Mouse (Mus musculus) layer of hippocampus, postnatal 10 days (tissue): Measurements from ENCODE around the gene Ttc12. TPM values are rescaled to one million over a fixed set of nuclear protein-coding genes. Genes with fewer than 3 reads are reported as not detected.

Experiments
- DNase-seq, 2 experiments: peaks; one replicate each; pipeline ENCODE4 v3.0.0; 2021; ENCODE audit warnings: low spot score in 2 of 2
- long read RNA-seq: library from polyadenylated mRNA; stranded (forward); transcript quantifications from one replicate; pipeline ENCODE4 v2.0.0, GENCODE M21; 2023
- total RNA-seq, 2 experiments: library from RNA; stranded (reverse); gene quantifications; 2 replicates each; pipeline ENCODE4 v1.2.3; 2021

Ttc12 gene
- total RNA-seq = 1 to 10 TPM; 2.3 to 2.4 TPM
- long read RNA-seq, partial matches to known transcripts = 1 of 4 reads
- long read RNA-seq, other reads (novel, unspliced or antisense) = 0 of 4 reads

DNA sequence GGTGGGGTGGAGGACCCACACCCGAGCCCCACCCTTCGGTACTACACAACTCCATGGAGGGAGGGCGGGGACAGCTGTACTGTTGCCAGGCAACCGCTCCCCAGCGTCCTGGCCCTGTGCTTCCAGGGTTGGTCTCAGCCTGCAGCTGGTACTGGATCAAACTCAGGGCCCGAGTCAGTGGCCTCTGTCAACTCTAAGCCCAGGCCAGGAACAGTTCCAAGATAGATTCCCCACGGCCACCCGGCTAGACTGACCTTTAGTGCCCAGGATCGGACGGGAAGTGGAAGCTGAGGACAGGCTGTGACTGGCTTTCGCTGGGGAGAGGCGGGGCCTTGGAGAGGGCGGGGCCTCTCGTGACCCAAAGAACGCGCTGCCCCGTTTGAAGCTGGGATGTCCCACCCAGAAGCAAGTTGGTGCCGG lies at the start of gene Ttc12:
Ttc12 (minus strand) TSS at position 334 of the 420 bp plus-strand sequence.
- peak; percentile 64 to 73 for DNase-seq

GRCm38 (mm10) chr9:49534958-49535357 lies 48.9 kb upstream of the Ttc12 start:
- no peak for DNase-seq

GRCm38 (mm10) chr9:49533912-49534491 lies 48.0 kb upstream of the Ttc12 start:
- DNase-seq = no peak

- no peak for DNase-seq
These were observed 47.4 kb upstream of the Ttc12 start for GRCm38 (mm10) chr9:49533455-49533854.

- no peak for DNase-seq
These were observed 45.8 kb upstream of the Ttc12 start for GRCm38 (mm10) chr9:49531833-49532232.

GRCm38 (mm10) chr9:49531257-49531656 lies 45.2 kb upstream of the Ttc12 start:
- DNase-seq = no peak

GRCm38 (mm10) chr9:49530739-49531138 lies 44.7 kb upstream of the Ttc12 start:
- DNase-seq = no peak

- no peak for DNase-seq
These were observed 43.4 kb upstream of the Ttc12 start for GRCm38 (mm10) chr9:49529366-49529959.

GRCm38 (mm10) chr9:49528943-49529342 lies 42.9 kb upstream of the Ttc12 start:
- peak; percentile 46 to 56 for DNase-seq

- DNase-seq = no peak
These were observed 42.0 kb upstream of the Ttc12 start for GRCm38 (mm10) chr9:49528026-49528425.

- peak in 1 of 2 experiments; percentile 31 for DNase-seq
These were observed 41.3 kb upstream of the Ttc12 start for GRCm38 (mm10) chr9:49527340-49527739.

- DNase-seq = no peak
These were observed 38.7 kb upstream of the Ttc12 start for GRCm38 (mm10) chr9:49524721-49525120.

DNA sequence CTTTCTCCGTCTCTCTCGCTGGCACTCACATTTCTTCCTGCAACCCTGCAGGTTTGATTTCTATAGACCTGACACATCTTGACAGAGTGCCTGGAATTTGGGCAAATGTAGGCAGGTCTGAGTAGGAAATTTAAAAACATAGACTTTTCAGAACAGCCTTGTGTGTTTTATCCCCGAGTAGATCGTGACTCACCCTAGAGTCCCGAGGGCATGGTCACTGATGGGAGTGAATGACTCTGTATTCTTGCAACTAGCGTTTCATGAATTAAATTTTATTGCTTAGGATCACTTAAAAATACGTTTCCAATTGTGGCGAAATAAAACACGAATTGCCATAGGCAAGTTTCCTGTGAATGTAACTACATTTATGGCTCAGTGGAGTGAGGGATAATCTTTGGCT lies 37.9 kb upstream of the Ttc12 start:
- DNase-seq = no peak

DNA sequence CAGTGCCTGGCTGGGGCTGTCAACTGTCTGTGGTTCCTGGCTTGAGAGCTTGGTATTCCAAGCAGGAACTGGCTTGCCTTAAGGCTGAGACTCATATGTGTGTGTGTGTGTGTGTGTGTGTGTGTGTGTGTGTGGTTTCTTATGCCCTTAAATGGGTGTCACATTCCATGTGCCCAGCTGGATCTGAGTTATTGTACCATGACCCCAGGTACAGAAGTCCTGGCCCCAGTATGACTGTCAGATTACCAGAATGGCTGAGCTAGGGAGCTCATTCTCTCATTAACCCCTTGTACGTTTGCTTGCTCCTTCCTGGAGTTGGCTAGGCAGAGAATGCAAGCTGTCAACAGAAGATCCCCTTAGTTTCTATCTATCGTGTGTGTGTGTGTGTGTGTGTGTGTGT lies 28.3 kb upstream of the Ttc12 start:
- DNase-seq = no peak

- no peak for DNase-seq
These were observed 24.6 kb upstream of the Ttc12 start for GRCm38 (mm10) chr9:49510666-49511065.

DNA sequence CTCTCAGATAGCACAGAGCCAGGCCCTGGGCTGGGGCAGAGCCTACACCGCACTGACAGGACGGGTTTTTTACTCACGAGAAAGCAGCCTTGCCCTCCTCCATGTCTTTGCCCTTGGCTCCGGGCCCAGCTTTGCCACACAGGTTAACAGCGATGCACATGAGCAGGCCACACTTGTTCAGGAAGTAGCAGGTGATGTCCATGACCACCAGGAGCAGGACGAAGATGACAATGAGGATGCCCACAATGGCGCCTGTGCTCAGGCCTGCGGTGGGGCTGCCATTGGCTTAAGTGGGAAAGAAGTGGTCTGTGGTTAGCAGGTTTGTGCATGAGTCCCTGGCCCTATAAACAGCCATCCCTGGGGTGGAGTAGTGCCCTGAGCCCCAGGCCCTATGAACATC lies 23.6 kb upstream of the Ttc12 start:
- no peak for DNase-seq

GRCm38 (mm10) chr9:49509094-49509493 lies 23.1 kb upstream of the Ttc12 start:
- no peak for DNase-seq

DNA sequence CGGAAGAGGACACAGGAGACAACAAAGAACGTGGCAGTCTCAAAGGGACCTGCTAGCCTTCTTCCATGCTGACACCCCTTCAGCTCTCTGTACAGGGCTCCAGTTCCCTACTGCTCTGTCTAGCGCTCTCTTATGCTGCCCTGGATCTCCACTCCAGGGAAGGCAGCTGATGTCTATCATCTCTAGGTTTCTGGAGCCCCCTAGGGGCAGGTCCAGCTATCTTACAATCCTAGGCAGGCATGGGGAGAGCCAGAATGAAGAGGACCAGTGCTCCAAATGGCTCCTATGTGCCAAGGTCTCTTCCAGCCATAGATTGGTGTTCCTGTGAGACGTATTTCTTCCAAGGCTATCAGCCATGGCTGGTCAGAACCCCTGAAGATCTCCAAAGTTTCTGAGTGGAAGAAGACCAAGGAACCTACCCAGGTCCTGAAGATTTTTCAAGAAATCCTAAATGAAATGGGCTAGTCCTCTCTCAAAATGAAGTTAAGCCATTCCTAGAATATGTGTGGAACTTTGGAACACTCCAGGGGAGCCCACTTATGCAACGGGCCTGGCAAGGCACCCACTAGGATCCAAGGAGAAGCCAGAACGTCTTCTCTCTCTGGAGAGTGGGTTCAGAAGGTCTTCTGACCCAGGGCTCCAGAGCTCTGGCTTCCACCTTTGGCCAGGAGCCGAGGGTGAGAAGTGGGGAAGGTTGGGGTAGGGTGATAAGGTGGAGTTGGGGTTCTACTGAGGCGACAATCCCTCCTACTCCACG lies 22.0 kb upstream of the Ttc12 start:
- DNase-seq = no peak

- no peak for DNase-seq
These were observed 18.6 kb upstream of the Ttc12 start for GRCm38 (mm10) chr9:49504658-49505057.

DNA sequence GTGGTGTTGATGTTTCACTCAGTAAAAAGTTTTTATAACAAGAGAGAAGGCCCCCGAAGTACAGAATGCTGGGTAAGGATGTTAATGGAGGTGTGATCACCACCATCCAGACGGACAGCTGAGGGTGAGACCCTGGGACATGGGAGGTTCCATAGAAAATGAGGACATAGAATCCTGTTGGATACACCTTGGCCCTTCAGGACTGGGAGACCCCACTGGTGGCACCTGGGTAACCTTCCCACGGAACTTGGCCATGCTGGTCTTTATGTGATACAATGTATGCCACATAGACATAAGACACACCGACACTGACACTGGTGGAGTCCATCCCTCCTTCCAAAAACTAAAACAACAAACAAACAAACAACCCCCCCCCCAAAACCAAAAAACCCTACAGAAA lies 16.2 kb upstream of the Ttc12 start:
- DNase-seq = no peak

GRCm38 (mm10) chr9:49499878-49500277 lies 13.9 kb upstream of the Ttc12 start:
- no peak for DNase-seq

- DNase-seq = peak; percentile 63 to 72
These were observed 8.1 kb upstream of the Ttc12 start for GRCm38 (mm10) chr9:49493979-49494649.
